Mouse (Mus musculus): Measurements from ENCODE around the gene Wipf1. TPM values are rescaled to one million over a fixed set of nuclear protein-coding genes. Genes with fewer than 3 reads are reported as not detected.

Wipf1 gene
- total and polyA plus RNA-seq, 3 experiments: 0.98 to 50.6 (median 7.1) TPM

DNA sequence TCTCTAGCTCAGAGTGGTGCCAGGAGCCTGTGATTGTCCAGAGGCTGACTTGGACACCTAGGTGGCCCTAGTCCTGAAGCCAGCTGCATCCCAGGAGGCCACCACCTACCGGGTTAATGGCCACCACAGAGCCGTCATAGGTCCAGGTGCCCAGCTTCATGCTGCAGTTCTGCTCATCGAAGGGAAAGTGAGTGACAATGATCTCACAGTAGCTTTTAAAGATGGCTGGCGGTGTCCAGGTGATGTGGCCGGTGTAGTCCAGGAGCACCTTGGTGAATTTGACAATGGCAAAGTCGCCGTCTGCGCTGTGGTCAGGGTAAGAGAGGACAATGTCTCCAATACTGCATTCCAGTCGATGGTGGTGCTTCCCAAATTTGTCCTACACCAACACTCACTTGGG lies 41.8 kb upstream of the Wipf1 start:
- no peaks in the 10 kb centered on the region for H3K4me1 ChIP-seq (ENCODE audit: insufficient read depth, low read depth, low read length)
- TF ChIP-seq CTCF (IDR thresholded peaks at IDR 0.05; ENCODE audit: low read depth, low read length) (no peak), GATA2 (IDR thresholded peaks at IDR 0.05; ENCODE audit: borderline replicate concordance, low read depth, low read length) (no peak), GATA1 (IDR thresholded peaks at IDR 0.05; ENCODE audit: borderline replicate concordance, low read length) (no peak), TAL1 (conservative IDR thresholded peaks at IDR 0.05; ENCODE audit: low read depth, low read length) (no peak), POLR2AphosphoS5 (IDR thresholded peaks at IDR 0.05; ENCODE audit: insufficient replicate concordance, low read depth, low read length) (no peak)
- peaks cover 3% of the 10 kb centered on the region; the same call in 1 of the 2 replicates for H3K27me3 ChIP-seq (ENCODE audit: insufficient read depth, low read length)
- no peak for DNase-seq (ENCODE audit: low spot score)
- no peaks in the 10 kb centered on the region for H3K36me3 ChIP-seq (replicated peaks)
- H3K9me3 ChIP-seq (replicated peaks): no peaks in the 10 kb centered on the region
- no peak for ATAC-seq (ENCODE audit: extremely low read depth, insufficient number of reproducible peaks, low FRiP score, poor library complexity, severe bottlenecking)
- H3K4me3 ChIP-seq (ENCODE audit: low read depth, low read length): no peak overlapping the region

- H3K4me3 ChIP-seq (ENCODE audit: low read depth, low read length): no peak overlapping the region
- TF ChIP-seq POLR2AphosphoS5 (IDR thresholded peaks at IDR 0.05; ENCODE audit: insufficient replicate concordance, low read depth, low read length) (no peak), CTCF (IDR thresholded peaks at IDR 0.05; ENCODE audit: low read depth, low read length) (peak; percentile 46; the same call in 1 of the 2 replicates)
- H3K4me1 ChIP-seq (ENCODE audit: insufficient read depth, low read depth, low read length): no peaks in the 10 kb centered on the region
- DNase-seq (ENCODE audit: low spot score) (no peak), ATAC-seq (ENCODE audit: extremely low read depth, insufficient number of reproducible peaks, low FRiP score, poor library complexity, severe bottlenecking) (no peak)
- H3K36me3 ChIP-seq (replicated peaks): no peaks in the 10 kb centered on the region
- H3K9me3 ChIP-seq (replicated peaks): no peaks in the 10 kb centered on the region
- peaks cover 8% of the 10 kb centered on the region for H3K27me3 ChIP-seq (ENCODE audit: insufficient read depth, low read length)
These were observed 37.6 kb upstream of the Wipf1 start for GRCm38 (mm10) chr2:73566989-73567605.

- no peaks in the 10 kb centered on the region for H3K36me3 ChIP-seq (replicated peaks)
- no peak for DNase-seq (ENCODE audit: low spot score)
- no peaks in the 10 kb centered on the region for H3K9me3 ChIP-seq (replicated peaks)
- ATAC-seq (ENCODE audit: extremely low read depth, insufficient number of reproducible peaks, low FRiP score, poor library complexity, severe bottlenecking): no peak
- peaks cover 8% of the 10 kb centered on the region for H3K27me3 ChIP-seq (ENCODE audit: insufficient read depth, low read length)
- no peak overlapping the region for H3K4me3 ChIP-seq (ENCODE audit: low read depth, low read length)
- H3K4me1 ChIP-seq (ENCODE audit: insufficient read depth, low read depth, low read length): peaks cover 6% of the 10 kb centered on the region; the same call in 1 of the 2 replicates
- TF ChIP-seq TAL1 (conservative IDR thresholded peaks at IDR 0.05; ENCODE audit: low read depth, low read length) (no peak), CTCF (IDR thresholded peaks at IDR 0.05; ENCODE audit: low read depth, low read length) (no peak), GATA1 (IDR thresholded peaks at IDR 0.05; ENCODE audit: borderline replicate concordance, low read length) (no peak), GATA2 (IDR thresholded peaks at IDR 0.05; ENCODE audit: borderline replicate concordance, low read depth, low read length) (no peak), POLR2AphosphoS5 (IDR thresholded peaks at IDR 0.05; ENCODE audit: insufficient replicate concordance, low read depth, low read length) (no peak)
These were observed 36.6 kb upstream of the Wipf1 start for GRCm38 (mm10) chr2:73566162-73566561.

DNA sequence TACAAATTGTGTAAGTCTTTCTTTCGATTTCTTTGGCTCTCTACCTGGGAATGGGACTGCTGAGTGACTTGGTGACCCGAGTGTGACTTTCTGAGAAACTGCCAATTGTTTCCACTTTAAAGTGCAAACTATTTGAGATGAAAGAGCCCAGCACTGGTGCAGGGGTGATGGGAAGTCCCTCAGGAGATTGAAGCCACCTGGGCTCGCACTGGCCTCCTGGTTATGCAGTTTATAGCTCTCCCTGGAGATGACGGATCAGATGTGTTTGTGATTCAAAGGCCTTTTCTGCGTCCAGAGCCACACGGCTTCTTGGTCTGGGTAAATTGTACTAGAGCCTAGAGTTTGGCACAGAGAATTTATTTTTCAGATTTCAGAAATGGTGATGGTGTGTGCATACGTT lies 34.2 kb upstream of the Wipf1 start:
- Histone ChIP-seq H3K4me3 (ENCODE audit: low read depth, low read length) (no peak overlapping the region), H3K9me3 (replicated peaks) (no peaks in the 10 kb centered on the region), H3K36me3 (replicated peaks) (no peaks in the 10 kb centered on the region), H3K4me1 (ENCODE audit: insufficient read depth, low read depth, low read length) (peaks cover 6% of the 10 kb centered on the region; the same call in 1 of the 2 replicates), H3K27me3 (ENCODE audit: insufficient read depth, low read length) (peaks cover 9% of the 10 kb centered on the region)
- no peak for DNase-seq (ENCODE audit: low spot score)
- TF ChIP-seq GATA2 (IDR thresholded peaks at IDR 0.05; ENCODE audit: borderline replicate concordance, low read depth, low read length) (no peak), POLR2AphosphoS5 (IDR thresholded peaks at IDR 0.05; ENCODE audit: insufficient replicate concordance, low read depth, low read length) (no peak), GATA1 (IDR thresholded peaks at IDR 0.05; ENCODE audit: borderline replicate concordance, low read length) (no peak), CTCF (IDR thresholded peaks at IDR 0.05; ENCODE audit: low read depth, low read length) (no peak), TAL1 (conservative IDR thresholded peaks at IDR 0.05; ENCODE audit: low read depth, low read length) (no peak)
- ATAC-seq (ENCODE audit: extremely low read depth, insufficient number of reproducible peaks, low FRiP score, poor library complexity, severe bottlenecking): no peak

GRCm38 (mm10) chr2:73562656-73563055 lies 33.1 kb upstream of the Wipf1 start:
- H3K4me1 ChIP-seq (ENCODE audit: insufficient read depth, low read depth, low read length): peaks cover 6% of the 10 kb centered on the region; the same call in 1 of the 2 replicates
- no peak overlapping the region for H3K4me3 ChIP-seq (ENCODE audit: low read depth, low read length)
- peaks cover 12% of the 10 kb centered on the region for H3K27me3 ChIP-seq (ENCODE audit: insufficient read depth, low read length)
- H3K36me3 ChIP-seq (replicated peaks): no peaks in the 10 kb centered on the region
- DNase-seq (ENCODE audit: low spot score) (no peak), ATAC-seq (ENCODE audit: extremely low read depth, insufficient number of reproducible peaks, low FRiP score, poor library complexity, severe bottlenecking) (no peak)
- no peaks in the 10 kb centered on the region for H3K9me3 ChIP-seq (replicated peaks)
- TF ChIP-seq CTCF (IDR thresholded peaks at IDR 0.05; ENCODE audit: low read depth, low read length) (no peak), GATA2 (IDR thresholded peaks at IDR 0.05; ENCODE audit: borderline replicate concordance, low read depth, low read length) (no peak), POLR2AphosphoS5 (IDR thresholded peaks at IDR 0.05; ENCODE audit: insufficient replicate concordance, low read depth, low read length) (no peak), TAL1 (conservative IDR thresholded peaks at IDR 0.05; ENCODE audit: low read depth, low read length) (no peak), GATA1 (IDR thresholded peaks at IDR 0.05; ENCODE audit: borderline replicate concordance, low read length) (no peak)

GRCm38 (mm10) chr2:73561665-73562063 lies 32.1 kb upstream of the Wipf1 start:
- H3K4me1 ChIP-seq (ENCODE audit: insufficient read depth, low read depth, low read length): peaks cover 6% of the 10 kb centered on the region; the same call in 1 of the 2 replicates
- H3K36me3 ChIP-seq (replicated peaks): no peaks in the 10 kb centered on the region
- H3K27me3 ChIP-seq (ENCODE audit: insufficient read depth, low read length): peaks cover 12% of the 10 kb centered on the region
- H3K9me3 ChIP-seq (replicated peaks): no peaks in the 10 kb centered on the region
- no peak for ATAC-seq (ENCODE audit: extremely low read depth, insufficient number of reproducible peaks, low FRiP score, poor library complexity, severe bottlenecking)
- no peak for DNase-seq (ENCODE audit: low spot score)
- TF ChIP-seq GATA2 (IDR thresholded peaks at IDR 0.05; ENCODE audit: borderline replicate concordance, low read depth, low read length): no peak
- TF ChIP-seq GATA1 (IDR thresholded peaks at IDR 0.05; ENCODE audit: borderline replicate concordance, low read length): no peak
- TF ChIP-seq CTCF (IDR thresholded peaks at IDR 0.05; ENCODE audit: low read depth, low read length): peak; percentile 25
- H3K4me3 ChIP-seq (ENCODE audit: low read depth, low read length): no peak overlapping the region

Measured in G1E (cell line).